Mouse (Mus musculus) large intestine, adult 2 months (tissue): ENCODE measurements around the gene Gpr162. TPM values are rescaled to one million over a fixed set of nuclear protein-coding genes. Genes with fewer than 3 reads are reported as not detected.
"Not testable (repeated sequence)": the region's sequence is repeated elsewhere in the genome, so short reads cannot be mapped to it uniquely, and the experiment has no call there.

Source experiments
- DNase-seq: peaks from one replicate; pipeline ENCODE4 v3.0.0-alpha.2; 2012; ENCODE audit warnings: low read depth, low spot score
- WGBS: fragments of 180-500 bp; shearing (Covaris S2); methylation state at CpG from one replicate; pipeline ENCODE4 v1.1.7; 2018; 5-methylcytosine and 5-hydroxymethylcytosine counted together
- polyA plus RNA-seq: library from polyadenylated mRNA; depleted of rRNA; stranded (reverse); fragments of >200 nt; gene quantifications from 2 replicates; pipeline ENCODE4 v1.2.3, GENCODE M21; 2012; rRNA removed

Gpr162 gene
- polyA plus RNA-seq, 1 experiment, result 1.1 TPM

DNA sequence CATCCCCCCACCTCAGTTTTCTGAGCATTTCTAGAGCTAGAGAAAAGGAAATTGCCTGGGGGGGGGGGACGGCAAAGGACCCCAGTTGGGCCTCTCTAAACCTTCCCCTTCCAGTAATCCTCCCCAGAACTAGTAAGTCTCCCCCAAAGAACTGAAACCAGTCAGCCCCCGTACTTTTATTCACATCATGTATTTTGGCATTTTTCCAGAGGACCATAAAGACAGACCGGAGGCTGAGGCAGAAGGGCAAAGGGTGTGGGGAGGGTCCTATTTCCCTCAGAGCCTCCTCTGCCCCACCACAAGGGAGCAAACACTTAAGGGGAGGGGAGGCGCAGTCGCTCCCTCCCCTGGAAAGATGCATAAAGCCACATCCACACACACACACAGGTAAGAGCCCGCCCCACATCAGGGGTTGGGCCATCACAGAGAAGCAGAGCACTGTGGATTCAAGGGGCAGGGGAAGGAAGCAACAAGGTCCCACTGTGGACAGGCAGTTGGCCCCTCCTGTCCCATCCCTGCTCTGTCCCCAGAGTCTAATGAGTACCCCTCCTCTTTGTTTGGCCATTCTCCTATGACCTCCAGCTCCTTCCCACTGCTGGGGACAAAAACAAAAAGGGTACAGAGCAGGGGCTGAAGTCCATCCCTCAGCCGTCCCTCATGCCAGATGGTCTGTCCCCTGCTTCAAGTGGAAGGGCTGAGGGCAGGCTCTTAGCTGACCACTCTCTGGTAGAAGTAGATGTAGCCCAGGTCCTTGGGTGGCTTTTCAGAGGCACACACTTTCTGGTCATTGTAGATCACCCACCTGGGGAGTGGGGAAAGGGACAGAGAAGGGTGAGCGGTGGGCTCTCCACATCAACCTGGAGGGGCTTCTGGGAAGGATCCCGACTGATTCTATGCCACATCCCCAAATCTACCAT, 48.7 kb downstream of the Gpr162 start:
- 59% methylated on average over 9 of the region's 9 CpGs for WGBS
- no peak for DNase-seq

DNA sequence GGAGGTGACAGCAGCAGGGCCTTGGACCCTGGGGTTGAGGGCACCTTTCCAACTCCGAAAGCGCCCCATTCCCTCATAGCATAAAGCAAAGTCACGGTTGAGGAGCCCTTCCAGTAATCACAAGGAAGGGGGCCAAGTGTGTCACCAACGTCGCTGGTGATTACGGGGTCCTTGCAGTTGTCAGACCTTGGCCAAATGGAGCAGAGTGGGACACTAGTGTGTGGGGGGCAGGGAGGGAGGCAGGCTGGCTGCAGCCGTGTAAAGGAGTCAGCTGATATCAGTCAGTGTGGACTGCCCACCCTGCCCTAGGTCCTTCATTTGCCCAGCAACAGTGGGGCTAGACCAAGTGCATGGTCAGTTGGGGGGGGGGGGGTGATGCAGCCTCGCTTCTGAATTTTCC, 49.3 kb downstream of the Gpr162 start:
- 26% methylated on average over 8 of the region's 8 CpGs for WGBS
- DNase-seq, result no peak

DNA sequence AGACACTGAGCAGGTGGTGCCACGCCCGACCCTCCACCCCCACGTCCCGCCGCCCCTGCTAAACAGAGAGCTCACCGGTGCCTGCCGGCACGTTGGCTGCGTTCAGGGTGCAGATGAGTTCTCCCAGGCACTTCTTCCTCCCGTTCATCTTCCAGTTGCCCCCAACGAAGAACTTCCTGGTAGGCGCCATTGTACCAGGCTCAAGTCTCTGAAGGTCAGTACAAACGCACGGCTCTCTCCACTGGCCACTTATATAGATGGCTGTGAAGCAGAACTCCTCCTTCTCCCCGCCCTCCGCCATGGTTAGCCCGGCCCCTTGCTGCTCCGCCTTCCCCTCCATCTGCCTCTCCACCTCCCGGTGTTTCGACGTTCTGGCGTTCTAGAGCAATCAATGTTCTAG, 49.9 kb downstream of the Gpr162 start, which contains the start of gene Tpi1:
Gene Tpi1 (minus strand): TSS at position 364 of the 400 bp plus-strand sequence.
- no peak for DNase-seq
- WGBS, result under 1% methylated on average over 22 of the region's 22 CpGs

DNA sequence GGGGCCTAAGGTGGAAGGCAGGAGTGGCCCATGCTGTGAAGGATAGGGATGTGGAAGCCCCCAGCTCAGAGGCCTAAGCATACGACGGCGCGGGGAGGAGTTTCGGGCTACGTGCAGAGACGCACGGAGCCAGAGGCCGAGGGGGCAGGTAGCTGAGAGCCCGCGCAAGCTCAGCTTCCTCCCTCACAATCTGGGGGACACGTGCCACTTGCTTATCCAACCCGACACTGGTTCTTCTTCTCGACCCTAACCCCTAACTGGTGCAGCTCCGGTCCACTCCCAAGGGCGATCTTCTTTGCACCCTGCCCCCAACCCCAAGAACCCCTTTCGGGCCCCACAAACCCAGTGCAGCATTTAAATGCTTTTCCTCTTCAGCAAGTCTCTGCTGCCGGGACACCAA, 50.3 kb downstream of the Gpr162 start:
- DNase-seq, result no peak
- WGBS, result under 1% methylated on average over 18 of the region's 18 CpGs

DNA sequence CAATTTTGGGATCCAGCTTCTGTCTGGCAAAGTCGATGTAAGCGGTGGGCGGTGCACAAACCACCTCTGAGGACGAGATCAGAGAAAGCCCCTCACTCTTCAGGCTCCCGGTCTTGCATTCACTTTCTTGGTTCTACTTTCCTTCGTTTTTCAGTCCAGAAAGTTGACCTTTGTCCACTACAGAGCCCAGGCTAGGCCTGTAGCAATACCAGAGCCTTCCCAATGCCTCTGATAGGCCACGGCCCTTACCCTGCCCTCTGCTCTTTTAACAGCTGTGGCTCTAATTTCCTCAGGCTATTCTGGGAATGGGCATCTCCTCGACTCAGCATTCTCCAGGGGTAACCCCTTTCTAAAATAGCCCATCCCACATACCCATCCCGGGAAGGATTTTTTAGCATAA, 50.9 kb downstream of the Gpr162 start:
- no peak for DNase-seq
- WGBS, result 14% methylated on average over 9 of the region's 9 CpGs

DNA sequence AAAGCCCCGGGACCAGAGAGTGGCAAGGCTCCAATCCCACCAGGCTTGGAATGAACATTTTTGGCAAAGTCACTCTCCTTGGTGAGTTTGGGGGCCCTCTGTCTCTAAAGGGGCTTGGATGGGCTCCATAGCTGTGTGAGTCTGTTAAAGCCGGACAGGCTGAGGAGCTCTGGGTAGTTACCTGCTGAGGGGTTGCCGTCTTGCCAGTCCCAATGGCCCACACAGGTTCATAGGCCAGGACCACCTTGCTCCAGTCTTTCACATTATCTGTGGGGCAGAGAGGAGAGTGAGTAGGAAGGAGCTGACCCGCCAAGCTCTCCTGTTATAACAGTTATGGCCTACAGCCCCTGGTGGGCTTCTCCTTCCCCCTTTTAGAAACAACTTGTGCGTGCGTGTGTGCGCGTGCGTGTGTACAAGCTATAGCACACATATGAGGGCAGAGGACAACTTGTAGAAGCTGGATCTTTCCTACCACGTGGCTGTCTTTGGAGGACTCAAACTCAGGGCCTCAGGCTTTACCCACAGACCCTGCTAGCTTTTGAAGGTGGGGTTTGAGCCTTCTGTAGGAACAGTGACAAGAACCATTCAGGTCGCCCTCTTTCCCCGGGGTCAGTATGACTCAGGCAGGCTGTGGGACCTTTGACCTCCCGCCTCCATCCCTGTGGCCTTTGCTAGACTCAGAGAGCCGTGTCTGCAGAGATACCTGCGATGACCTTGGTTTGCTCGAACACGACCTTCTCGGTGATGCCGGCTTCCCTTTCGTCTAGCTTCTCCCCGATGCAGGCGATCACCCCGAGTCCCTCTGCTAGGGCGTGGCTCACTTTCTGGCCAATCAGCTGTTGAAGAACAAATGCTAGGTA, 51.9 kb downstream of the Gpr162 start:
- WGBS, result 66% methylated on average over 24 of the region's 24 CpGs
- DNase-seq, result no peak

DNA sequence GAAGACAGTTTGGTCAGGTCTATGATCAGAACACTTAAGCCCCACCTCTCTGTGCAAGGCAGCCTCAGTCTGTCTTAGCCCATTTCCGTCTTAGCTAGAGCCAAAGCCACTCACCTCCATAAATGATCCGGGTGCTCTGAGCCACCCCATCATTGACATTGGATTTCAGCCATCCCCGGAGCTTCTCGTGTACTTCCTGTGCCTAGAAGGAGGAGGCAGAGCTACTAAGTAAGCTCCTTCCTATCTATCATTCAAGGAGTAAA, 52.4 kb downstream of the Gpr162 start:
- 18% methylated on average over 4 of the region's 4 CpGs for WGBS
- DNase-seq, result no peak

DNA sequence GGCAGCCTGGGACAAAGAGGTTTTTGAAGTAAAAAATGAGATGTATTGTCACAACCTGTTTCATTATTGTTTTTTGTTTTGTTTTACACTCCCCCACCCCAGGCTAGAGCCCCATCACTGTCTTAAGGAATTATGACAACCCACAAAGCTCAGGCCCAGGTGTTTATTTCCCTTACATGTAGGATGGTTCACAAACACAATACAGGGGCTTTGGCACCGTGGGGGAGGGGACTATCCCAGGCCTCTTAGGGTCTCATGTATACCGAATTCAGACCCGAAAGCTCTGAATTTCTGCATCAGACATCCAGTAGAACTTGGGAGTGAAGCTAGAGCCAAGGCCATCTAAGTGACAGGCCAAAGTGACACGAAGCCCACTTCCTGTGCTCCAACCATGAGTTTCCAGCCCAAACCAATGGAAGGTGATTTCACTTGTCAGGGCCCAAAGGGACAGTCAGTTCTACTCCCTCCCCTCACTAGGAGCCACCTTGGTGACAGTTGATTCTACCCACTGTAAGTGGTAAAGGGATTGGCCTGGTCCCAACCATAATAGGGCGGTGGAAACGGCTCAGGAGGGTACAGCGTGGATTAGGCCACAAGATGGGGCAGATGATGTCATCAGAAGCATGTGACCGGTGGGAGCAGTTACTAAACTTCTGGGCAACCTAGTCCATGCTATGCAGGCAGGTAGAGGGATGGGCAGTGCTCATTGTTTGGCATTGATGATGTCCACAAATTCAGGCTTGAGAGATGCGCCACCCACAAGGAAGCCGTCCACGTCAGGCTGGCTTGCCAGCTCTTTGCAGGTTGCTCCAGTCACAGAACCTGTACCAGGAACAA, 53.0 kb downstream of the Gpr162 start:
- WGBS, result 73% methylated on average over 11 of the region's 11 CpGs
- DNase-seq, result not testable (repeated sequence)

DNA sequence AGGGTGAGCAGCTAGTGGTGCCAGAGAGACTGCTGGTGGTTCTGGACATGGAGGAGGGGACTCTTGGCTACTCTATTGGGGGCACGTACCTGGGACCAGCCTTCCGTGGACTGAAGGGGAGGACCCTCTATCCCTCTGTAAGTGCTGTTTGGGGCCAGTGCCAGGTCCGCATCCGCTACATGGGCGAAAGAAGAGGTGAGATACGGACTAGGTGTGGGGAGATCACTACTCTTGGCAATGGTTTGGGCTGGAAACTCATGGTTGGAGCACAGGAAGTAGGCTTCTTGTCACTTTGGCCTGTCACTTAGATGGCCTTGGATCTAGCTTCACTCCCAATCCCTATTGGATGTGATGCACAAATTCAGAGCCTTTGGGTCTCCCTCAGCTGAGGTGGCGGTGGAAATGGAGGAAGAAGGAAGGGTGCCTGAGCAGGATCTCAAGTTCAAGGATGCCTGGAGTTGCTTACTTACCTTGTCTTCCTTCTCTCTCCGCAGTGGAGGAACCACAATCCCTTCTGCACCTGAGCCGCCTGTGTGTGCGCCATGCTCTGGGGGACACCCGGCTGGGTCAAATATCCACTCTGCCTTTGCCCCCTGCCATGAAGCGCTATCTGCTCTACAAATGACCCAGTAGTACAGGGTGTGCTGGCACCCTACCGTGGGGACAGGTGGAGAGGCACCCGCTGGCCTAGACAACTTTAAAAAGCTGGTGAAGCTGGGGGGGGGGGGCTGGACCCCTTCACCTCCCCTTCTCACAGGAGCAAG, 53.8 kb downstream of the Gpr162 start:
- WGBS, result 50% methylated on average over 14 of the region's 14 CpGs
- DNase-seq, result no peak

DNA sequence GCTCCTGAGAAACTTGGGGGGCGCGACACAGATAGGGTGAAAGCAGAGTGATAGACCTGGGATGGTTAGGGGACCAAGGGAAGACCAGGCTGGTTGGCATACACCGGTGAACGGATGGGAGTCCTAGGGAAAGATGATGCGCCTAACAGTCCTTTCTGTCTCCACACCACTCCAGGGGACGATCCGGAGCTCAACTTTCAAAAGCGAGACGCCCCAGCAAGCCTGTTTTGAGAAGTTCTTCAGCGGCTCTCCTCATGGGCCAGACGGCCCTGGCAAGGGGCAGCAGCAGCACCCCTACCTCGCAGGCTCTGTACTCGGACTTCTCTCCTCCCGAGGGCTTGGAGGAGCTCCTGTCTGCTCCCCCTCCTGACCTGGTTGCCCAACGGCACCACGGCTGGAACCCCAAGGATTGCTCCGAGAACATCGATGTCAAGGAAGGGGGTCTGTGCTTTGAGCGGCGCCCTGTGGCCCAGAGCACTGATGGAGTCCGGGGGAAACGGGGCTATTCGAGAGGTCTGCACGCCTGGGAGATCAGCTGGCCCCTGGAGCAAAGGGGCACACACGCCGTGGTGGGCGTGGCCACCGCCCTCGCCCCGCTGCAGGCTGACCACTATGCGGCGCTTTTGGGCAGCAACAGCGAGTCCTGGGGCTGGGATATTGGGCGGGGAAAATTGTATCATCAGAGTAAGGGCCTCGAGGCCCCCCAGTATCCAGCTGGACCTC, 54.6 kb downstream of the Gpr162 start:
- DNase-seq, result no peak
- WGBS, result under 1% methylated on average over 35 of the region's 35 CpGs

Other genes with a start within 250 kb of the Gpr162 start
- 0.02 and 0.18 TPM in 2 replicates for gene C1s2, start 227.9 kb downstream of the Gpr162 start, polyA plus RNA-seq
- gene Lpcat3, start 201.0 kb downstream of the Gpr162 start, polyA plus RNA-seq, result 211 and 383 TPM in 2 replicates
- 90.6 and 107 TPM in 2 replicates for gene Emg1, start 151.8 kb downstream of the Gpr162 start, polyA plus RNA-seq
- gene Phb2, start 151.6 kb downstream of the Gpr162 start, polyA plus RNA-seq, result 215 and 267 TPM in 2 replicates
- gene Ptpn6, start 125.3 kb downstream of the Gpr162 start, polyA plus RNA-seq, result 35.0 and 38.7 TPM in 2 replicates
- gene Grcc10, start 122.6 kb downstream of the Gpr162 start, polyA plus RNA-seq, result 156 TPM in 2 replicates
- gene Gm45234, start 108.0 kb downstream of the Gpr162 start, polyA plus RNA-seq, result not detected in 2 replicates
- 31.9 and 33.6 TPM in 2 replicates for gene Atn1, start 107.5 kb downstream of the Gpr162 start, polyA plus RNA-seq
- 3.2 and 4.2 TPM in 2 replicates for gene Eno2, start 94.3 kb downstream of the Gpr162 start, polyA plus RNA-seq
- 0.47 and 1.1 TPM in 2 replicates for gene Lrrc23, start 84.3 kb downstream of the Gpr162 start, polyA plus RNA-seq
- gene Spsb2, start 55.3 kb downstream of the Gpr162 start, polyA plus RNA-seq, result 23.9 and 28.5 TPM in 2 replicates
- gene Tpi1, start 49.7 kb downstream of the Gpr162 start, polyA plus RNA-seq, result 671 and 859 TPM in 2 replicates
- gene Usp5, start 34.5 kb downstream of the Gpr162 start, polyA plus RNA-seq, result 58.3 and 64.0 TPM in 2 replicates
- gene Cdca3, start 34.4 kb downstream of the Gpr162 start, polyA plus RNA-seq, result 120 and 146 TPM in 2 replicates
- 0.11 and 0.12 TPM in 2 replicates for gene Gnb3, start 23.7 kb downstream of the Gpr162 start, polyA plus RNA-seq
- 8.3 and 10.5 TPM in 2 replicates for gene P3h3, start 6.2 kb downstream of the Gpr162 start, polyA plus RNA-seq
- 6.7 and 7.9 TPM in 2 replicates for gene Cd4, start 24.2 kb upstream of the Gpr162 start, polyA plus RNA-seq
- 3.8 and 4.7 TPM in 2 replicates for gene Lag3, start 47.7 kb upstream of the Gpr162 start, polyA plus RNA-seq
- 658 and 1,077 TPM in 2 replicates for gene Ptms, start 56.1 kb upstream of the Gpr162 start, polyA plus RNA-seq
- gene Mlf2, start 67.4 kb upstream of the Gpr162 start, polyA plus RNA-seq, result 350 and 390 TPM in 2 replicates
- gene Cops7a, start 101.6 kb upstream of the Gpr162 start, polyA plus RNA-seq, result 149 and 151 TPM in 2 replicates
- gene Pianp, start 132.7 kb upstream of the Gpr162 start, polyA plus RNA-seq, result 2.3 and 3.3 TPM in 2 replicates
- gene Zfp384, start 145.2 kb upstream of the Gpr162 start, polyA plus RNA-seq, result 39.5 and 59.5 TPM in 2 replicates
- gene Ing4, start 175.8 kb upstream of the Gpr162 start, polyA plus RNA-seq, result 42.5 and 43.1 TPM in 2 replicates
- 12.5 and 14.6 TPM in 2 replicates for gene Acrbp, start 185.7 kb upstream of the Gpr162 start, polyA plus RNA-seq
- 55.4 and 127 TPM in 2 replicates for gene Lpar5, start 203.9 kb upstream of the Gpr162 start, polyA plus RNA-seq
- 22.4 and 35.5 TPM in 2 replicates for gene Chd4, start 232.0 kb upstream of the Gpr162 start, polyA plus RNA-seq